Mouse (Mus musculus): Measurements from ENCODE around the gene Cyth3.

Cyth3 gene

DNA sequence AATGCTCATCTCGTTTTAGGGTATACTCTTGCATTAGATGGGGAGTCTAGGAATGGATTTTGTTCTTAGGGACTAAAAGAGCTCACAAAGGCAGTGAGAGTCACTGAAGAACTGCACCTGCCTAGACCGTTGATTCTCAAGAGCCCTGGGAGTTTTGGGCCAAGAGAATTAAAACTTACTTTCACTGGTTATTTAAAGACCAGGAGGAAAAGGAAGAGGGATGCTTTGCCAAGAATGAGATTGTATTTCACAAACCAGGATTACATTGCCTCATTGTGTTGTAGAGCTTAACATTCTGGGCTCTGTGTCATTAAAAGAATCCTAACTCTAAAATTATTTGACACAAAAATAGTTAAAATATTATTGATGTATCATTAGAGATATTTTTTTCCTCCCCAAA, 43.3 kb downstream of the Cyth3 start:
- no peak for DNase-seq (ENCODE audit: low read depth)

DNA sequence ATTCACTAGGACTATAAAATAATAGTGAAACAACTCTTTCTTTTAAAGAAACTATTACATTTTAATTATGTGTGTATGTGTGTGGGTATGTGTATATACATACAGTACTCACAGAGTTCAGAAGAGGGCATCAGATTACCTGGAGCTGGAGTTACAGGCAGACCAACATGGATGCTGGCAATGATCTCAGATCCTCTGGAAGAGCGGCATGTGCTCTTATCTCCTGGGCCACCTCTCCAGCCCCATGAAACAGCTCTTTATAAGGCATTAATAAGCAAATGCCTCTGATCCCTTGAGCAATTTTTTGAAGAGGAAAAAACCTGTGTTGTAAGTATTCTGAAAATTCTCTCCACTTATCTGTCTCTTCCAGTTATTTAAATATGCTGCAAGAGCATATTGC, 43.8 kb downstream of the Cyth3 start:
- DNase-seq (ENCODE audit: low read depth), result no peak

DNA sequence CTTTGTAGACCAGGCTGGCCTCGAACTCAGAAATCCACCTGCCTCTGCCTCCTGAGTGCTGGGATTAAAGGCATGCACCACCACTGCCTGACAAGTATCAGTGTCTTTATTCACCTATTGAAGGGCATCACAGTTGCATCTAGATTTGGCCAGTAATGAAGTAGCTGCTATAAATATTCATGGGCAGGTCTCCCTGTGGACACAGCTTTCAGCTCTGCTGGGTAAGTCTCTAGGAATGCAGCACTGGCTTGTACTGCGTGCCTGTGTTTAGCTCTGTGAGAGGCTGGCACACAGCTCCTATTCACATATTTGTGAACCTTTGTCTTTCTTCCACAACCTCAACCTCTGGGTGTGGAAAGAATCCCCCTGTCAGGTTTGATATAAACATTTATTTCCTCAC, 46.6 kb downstream of the Cyth3 start:
- no peak for DNase-seq (ENCODE audit: low read depth)

DNA sequence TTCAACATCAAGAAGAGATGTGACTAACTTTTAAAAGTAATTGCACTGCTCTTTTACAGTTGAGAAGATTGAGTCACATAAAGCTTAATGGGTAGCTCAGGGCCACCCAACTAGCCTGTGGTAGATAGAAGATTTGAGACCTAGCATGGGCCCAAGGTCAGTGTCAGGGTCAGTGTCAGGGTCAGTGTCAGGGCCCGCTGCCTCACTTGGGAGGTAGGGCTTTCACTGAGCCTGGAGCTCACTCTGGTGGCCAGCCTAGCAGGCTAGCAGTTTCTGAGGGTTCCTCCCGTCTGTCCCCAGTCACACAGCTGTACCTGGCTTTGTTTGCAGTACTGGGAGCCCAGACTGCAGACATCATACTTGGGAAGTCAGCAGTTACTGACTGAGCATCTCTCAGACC, 47.1 kb downstream of the Cyth3 start:
- DNase-seq (ENCODE audit: low read depth), result no peak

DNA sequence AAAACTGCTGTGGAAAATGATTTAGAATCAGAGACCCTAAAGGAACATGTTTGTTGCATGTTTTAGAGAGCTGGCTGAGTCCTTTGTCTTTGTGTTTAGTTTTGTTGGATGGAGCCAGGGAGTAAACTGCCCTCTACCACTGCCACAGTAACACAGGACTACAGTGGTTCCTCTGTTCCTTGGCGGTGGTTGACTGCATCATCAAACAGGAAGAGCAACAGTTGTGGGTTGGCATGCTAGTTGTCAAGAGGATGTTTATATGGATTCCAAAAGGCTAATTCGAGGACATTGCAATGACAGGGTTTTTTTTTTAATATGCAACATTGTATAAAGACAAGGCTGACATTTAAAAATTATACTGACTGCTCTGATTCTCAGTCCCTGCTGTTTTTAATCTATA, 47.6 kb downstream of the Cyth3 start:
- peak; percentile 40 for DNase-seq (ENCODE audit: low read depth)

DNA sequence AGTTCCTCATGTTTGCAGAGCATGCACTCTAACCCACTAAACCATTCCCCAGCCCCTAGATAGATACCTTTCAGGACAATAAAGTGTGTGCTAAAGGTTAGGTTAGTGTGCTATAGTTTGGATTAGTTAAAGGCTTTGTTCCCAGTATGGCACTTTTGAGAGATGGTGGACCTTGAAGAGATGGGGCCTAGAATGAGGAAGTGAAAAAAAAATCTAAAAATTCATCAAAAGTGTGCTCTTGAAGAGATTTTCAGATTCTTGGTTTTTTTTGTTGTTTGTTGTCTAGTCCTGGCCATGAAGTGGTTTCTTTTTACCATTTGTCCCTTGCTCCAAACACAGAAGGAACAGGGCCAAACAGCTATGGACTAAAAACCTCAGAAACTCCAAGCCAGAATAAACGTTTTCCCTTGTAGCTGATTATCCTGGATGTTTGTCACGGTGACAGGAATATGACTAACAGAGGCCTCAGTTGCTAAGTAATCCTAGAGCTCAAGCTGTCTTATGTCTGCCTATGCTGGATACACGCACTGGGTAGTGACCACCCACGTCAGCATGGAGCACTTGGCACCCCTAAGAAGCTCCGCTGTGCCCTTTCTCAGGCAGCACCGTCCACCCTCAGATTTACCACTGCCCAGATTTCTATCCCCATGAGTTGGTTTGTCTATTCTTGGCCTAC, 48.6 kb downstream of the Cyth3 start:
- no peak for DNase-seq (ENCODE audit: low read depth)

DNA sequence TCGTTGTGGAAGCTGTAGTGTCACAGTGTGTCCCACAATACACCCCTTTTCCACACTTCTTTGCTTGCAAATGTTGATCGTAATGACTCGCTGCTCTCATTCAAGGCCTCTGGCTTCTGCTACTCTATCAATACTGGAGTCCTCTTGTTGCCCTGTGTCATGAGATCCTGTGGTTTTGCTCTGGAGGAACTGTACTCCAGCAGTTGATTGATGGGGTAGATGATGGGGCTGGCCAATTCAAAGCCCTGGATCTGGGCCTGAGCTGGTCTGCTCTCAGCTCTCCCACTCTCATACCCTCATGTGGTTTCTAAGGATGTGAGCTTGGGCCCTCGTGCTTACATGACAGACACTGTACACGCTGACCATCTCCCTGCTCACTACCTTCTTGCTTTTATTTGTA, 52.3 kb downstream of the Cyth3 start:
- no peak for DNase-seq (ENCODE audit: low read depth)

DNA sequence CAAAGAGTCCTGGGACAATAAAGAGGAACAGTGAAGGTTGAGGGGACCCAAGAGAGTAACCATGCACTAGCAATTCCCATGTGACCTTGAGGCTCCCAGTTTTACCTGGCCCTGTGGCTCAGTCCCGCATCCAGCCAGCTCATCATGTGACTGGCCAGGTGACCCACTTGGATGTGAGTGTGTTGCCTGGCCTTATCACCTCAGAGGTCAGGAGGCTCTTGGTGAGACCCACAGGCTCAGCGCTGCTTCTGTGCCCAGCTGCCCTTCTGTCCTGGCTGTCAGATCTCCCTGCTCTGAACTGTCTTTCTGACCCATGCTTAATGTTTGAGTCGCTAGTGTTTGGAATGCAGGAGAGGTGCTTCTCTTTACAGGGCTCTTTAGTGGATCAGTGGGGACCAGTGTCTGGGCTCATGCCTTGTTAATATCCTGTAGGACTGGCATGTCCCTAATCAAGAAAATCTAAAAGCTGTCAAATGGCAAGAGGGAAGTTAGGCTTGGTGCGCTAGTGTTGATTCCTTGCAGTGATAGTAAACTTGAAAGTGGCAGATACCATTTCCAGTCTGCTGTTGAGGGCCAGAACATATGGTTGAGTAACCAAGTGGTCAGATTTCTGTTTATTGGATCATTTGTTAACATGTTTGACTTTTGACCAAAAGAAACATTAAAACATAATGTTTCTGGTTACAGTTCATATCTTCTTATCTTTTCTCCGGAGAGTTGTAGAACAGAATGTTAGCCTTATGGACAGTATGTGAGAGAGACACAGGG, 54.2 kb downstream of the Cyth3 start:
- no peak for DNase-seq (ENCODE audit: low read depth)

DNA sequence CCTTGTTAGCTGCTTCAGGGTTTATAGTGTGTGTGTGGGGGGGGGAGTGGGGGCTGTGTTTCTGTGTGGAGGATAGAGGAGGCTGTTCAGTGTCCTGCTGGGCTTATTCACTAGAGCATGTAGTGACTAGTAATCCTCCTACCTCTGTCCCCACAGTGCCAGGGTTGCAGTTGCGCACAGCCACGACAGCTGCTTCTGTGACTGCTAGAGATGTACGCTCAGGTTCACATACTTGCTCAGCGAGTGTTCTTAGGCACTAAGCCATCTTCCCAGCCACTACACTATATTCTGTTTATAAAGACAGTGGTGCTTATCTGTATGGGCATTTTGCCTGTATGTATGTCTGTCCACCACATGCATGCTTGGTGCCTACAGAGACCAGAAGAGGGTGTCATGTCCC, 55.1 kb downstream of the Cyth3 start:
- no peak for DNase-seq (ENCODE audit: low read depth)

DNA sequence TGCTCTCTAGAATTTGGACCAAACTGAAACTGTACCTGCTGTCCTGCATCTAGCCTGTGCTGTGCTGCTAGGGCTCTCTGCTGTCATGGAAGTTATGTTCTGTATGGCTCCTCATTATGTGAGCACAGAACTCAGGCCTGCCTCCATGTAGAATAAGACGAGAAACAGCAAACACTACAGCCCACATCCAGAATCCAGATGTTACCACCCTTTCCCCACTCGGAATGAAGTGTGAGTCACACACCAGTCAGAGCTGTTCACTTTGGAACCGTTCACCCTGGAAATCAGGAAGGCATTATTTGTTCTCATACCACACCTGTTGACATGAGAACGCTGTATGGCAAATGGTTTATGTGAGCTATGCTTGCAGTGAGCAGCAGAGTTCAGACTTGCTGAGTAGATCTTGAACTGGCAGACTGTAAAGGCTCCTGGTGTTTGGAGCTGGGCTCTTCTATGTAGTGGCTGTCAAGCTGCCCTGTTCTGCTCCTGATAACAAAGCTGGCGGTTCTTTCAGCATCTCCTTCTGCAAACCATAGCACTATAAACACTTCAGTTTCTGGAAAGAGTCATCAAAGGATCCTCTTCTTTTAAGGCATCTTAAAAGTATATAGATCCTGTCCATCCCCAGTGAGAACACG, 56.5 kb downstream of the Cyth3 start:
- DNase-seq (ENCODE audit: low read depth), result no peak

DNA sequence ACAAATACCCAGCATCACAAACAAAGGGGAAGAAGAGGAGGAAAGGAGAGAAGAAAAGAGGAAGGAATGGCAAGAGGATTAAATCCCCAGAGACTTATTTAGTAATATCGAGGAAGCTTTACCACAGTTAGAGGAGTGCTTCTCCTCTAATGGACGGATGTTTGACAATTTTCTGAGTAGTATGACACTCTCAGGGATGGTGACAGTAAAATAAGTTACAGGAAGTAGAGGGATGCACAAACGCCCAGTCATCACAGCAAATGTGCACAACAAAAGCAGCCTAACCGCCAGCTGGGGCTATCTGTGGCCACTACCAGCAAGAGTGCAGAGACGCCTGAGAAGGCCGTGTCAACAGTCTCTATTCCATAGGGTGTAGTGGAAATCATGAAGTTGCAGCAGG, 57.4 kb downstream of the Cyth3 start:
- DNase-seq (ENCODE audit: low read depth), result no peak

DNA sequence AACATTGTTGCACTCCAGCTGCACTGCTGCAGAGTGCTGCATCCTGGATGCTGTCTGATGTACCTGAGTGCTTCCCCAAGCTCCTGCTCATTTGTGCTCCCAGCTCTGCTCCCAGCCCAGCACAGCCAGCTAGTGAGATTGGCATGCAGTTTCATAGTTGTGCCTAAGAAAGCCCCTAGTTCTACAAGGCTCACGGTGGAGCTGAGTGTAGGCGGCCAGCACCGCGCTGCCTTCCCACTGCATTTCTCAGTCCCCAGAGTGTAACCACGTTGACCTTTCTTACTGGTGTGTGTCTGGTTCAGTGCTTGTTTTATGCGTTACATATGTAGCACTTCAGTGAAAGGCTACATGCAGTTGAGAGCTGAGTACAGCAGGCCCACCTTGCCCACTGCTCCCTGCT, 61.4 kb downstream of the Cyth3 start:
- DNase-seq (ENCODE audit: low read depth), result peak; percentile 50

DNA sequence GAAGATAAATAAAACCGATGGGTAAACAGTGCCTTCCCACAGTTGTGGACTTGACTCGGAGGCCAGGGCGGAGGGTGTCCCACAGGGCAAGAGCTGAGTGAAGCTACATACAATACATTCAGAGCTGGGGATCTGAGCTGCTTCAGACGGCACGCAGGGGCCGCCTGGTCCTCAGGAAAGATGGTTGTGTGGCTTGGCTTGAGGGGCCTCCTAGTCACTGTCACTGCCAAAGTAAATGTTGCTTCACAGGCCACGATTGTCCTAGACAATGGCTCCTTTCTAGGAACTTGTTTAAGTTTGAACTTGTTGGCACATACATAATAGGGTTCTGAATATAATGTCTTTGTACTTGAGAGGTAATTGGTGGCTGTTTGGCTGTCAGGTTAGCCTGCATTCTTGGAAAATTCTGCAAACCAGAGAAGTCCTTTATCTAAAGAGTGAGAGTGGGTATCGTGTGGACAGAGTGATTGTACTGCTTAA, 62.7 kb downstream of the Cyth3 start:
- no peak for DNase-seq (ENCODE audit: low read depth)

DNA sequence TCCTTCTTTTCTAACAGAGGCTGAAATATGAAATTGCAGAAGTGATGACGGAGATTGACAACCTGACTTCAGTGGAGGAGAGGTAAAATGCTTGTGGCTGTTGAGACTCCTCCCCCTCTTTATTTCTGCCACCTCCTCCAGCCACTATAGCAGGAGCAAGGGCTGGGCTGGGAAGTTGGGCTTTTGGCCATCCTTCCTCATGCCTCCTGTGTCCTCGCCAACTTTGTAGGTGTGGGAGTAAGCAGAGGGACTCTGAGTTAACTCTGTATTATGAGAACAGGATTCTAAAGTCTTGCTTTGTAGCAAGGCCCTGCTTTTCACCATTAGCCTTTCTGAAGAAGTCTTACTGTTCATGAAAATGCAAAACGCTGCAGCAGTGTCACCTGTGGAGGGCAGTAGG, 64.2 kb downstream of the Cyth3 start:
- DNase-seq (ENCODE audit: low read depth), result no peak

DNA sequence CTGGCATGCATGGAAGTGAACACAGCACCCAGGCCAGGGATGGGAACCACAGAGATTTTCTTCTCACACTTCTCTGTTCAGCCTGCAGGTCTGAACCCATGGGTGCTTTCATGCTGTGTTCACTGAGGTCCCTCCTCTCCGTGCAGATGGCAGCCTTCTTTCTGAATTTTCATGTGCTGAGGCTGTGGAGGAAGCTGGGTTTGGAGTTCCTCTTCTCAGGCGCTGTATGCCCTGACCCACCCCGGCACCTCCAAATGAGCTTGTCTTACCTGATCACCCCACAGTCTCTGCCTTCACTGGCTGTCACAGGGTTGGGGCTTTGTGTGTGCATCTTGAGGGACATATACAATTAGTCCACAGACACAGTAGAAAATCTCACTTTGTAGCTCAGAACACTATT, 65.3 kb downstream of the Cyth3 start:
- no peak for DNase-seq (ENCODE audit: low read depth)

DNA sequence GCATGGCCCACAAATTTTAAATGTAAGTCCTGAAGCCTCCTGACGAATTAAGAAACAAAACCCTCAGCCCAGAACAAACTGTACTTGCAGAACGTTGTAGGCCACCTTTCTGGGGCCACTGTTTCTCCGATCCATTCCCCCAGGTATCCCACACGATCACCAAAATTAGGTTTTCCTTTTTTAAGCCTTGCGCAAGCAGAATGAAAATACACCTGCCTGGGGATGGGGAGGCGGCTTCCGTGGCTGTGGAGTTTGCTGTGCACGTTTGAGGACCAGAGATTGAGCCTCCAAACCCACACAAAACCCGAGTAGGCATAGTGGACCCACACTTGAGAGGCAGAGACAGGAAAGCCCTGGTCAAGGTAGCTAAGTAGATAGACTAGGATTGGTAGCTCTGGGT, 68.1 kb downstream of the Cyth3 start:
- DNase-seq (ENCODE audit: low read depth), result no peak

DNA sequence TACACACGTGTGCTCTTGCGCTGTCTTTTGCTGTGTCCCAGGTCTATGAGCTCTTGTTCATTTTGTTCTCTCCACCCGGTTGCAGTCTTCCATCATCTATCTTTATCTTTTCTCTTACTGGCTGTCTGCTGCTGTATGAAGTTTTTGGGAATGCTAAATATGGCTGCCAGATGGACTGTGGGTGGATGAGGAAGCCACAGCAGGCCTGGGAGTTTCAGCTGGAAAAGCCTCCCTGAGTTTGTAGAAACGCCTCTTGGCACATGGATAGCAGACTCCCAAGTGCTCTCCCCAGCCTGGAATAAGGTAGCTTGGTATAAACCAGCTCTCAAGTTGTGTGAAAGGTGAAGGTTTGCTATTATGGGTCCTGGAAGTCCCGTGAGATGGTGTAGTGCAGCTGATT, 68.7 kb downstream of the Cyth3 start:
- DNase-seq (ENCODE audit: low read depth), result no peak

DNA sequence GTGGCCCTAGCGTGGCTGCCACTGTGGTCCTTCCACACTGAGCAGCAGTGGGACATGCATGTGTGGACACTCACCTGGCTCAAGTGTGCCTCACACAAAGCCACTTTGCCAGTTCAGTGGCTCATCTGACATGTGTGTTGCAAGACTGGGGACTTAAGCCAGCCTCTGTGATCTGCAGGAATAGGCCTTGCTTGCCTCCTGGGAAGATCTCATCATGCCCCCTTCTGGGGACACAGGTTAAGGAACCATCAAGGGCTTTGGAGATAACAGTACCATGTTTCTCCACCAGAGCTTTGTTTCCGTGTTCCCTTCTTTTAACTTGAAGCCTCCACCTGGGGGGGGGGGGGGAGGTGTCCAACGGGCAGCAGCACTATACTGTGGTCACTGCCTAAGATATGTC, 74.1 kb downstream of the Cyth3 start:
- DNase-seq (ENCODE audit: low read depth), result peak; percentile 56

DNA sequence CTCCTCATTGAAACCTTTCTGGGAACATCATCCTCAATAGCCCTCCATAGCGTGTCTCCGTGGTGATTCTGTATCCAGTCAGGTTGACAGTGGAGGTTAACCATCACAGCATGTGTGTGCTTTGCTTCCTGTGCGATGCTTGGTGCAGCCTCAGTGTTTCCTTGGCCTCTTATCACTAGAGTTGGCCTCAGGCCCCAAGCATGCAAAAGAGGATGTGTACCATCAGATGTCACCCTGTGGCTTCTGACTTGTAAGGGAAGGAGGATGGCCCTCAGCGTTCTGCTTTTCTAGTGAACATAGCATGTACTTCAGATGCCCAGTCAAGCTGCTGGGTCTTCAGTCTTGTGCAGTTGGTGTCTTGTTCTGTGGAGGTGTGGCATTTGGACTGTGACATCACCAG, 76.2 kb downstream of the Cyth3 start:
- no peak for DNase-seq (ENCODE audit: low read depth)

DNA sequence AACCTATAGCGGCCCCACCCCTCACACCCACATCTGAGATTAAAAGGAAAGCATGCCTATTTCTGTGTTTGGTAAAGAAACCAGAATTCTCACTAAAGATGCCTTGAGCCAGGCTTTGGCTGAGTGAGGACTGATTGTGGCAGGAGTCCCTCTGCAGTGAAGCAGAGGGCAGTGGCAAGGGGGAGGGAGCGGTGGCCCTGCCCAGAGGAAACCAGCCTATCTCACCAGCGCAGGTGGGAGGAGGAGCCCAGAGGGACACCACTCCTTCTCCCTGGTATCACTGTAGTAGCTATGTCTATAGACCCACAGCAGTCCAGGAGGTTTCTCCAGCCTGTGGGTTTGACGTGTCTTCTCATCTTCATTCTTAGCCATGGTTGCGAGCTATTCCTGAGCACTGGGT, 78.0 kb downstream of the Cyth3 start:
- DNase-seq (ENCODE audit: low read depth), result no peak

DNA sequence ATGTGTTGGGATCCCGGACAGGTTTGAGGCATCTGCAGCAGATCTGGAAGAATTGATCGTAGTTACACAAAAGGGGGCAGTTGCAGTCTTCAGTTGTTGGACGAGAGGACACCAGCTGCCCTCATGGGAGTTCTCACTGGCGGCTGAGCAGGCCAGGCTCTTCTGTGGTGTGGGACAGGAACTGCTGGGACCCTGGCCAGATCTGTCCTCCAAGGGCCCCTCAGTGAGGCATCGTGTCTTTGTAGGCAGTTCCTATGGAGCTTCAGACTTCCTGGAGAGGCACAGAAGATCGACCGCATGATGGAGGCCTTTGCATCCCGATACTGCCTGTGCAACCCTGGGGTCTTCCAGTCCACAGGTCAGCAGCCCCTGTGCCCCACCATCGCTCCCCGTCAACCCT, 78.8 kb downstream of the Cyth3 start:
- no peak for DNase-seq (ENCODE audit: low read depth)

DNA sequence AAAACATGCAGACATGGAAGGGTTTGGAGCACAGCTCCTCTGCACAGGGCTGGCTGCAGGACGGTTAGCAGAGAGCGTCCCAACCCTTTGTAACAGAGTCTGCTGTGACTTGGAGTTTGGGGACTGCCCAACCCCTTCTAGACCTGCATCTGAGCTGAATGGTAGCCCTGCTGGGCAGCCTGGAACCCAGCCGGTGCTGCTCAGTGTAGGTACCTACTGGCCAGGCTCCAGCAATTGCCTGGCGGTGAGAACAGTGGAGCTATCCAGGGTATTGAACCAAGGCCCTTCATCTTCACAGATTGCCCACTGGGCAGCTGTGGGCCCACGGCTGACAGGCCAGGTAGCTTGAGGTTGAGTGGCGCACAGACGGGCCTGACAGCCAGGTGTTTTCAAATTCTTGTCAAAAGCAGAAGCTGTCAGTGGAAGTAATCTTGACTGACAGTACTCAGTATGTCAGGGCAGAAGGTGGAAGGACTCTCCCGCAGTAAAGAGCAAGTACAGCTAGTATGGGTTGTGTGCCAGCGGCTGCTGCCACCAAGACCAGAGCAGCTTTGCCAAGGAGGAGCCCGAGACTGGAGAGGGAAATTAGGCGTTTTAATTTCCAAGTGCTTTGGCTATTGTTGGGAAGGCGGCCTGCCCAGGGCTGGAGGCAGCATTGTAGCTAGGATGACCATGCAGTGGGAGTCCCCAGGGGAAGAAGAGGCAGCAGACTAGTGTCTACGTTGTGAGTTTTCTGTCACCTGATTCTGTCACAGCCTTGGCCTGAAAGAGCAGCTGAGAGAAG, 82.8 kb downstream of the Cyth3 start:
- DNase-seq (ENCODE audit: low read depth), result no peak

DNA sequence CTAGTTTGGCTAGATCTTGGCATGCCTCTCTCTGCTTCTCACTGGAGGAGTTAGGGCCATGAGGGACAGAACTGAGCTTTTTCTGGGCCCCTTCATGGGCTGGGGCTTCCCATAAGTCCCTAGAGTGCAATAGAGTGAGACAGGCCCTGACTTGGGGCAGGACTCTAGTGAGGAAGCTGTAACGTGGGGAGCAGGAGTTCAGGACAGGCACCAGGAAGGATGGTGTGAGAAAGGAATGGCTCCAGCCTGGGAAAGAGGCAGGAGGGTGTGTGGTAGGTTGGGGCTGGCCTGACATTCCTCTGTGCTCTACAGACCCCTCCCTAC, 83.4 kb downstream of the Cyth3 start:
- DNase-seq (ENCODE audit: low read depth), result no peak

Data from induced T-regulatory cell, adult 2 months (primary cell).